Mouse (Mus musculus) intestine, embryonic 14.5 days (tissue): ENCODE results near the gene Sostdc1. TPM values are rescaled to one million over a fixed set of nuclear protein-coding genes. Genes with fewer than 3 reads are reported as not detected.

ENCODE experiments used
- ATAC-seq: fragments of 200-750 bp; cut with Nextera tagmentation; replicated peaks from 2 replicates; pipeline ENCODE4 v1.8.0; 2017; ENCODE audit warnings: low read depth, moderate number of reproducible peaks, moderate TSS enrichment, moderate library complexity; ENCODE audit not compliant: low FRiP score, low TSS enrichment
- DNase-seq: peaks from one replicate; pipeline ENCODE4 v3.0.0-alpha.2; 2018; ENCODE audit warnings: low spot score
- H3K27ac ChIP-seq: fragments of 300-500 bp; sonication (generic); 2 replicates; pipeline ENCODE4 v1.5.1; 2014; ENCODE audit warnings: low read depth, mild to moderate bottlenecking, control low read depth
- H3K27me3 ChIP-seq: fragments of 300-500 bp; sonication (generic); replicated peaks from 2 replicates; pipeline ENCODE4 v1.6.1; 2014; ENCODE audit warnings: low read length, control low read depth; ENCODE audit not compliant: control insufficient read depth, insufficient read depth
- H3K36me3 ChIP-seq: fragments of 300-500 bp; sonication (generic); 2 replicates; pipeline ENCODE4 v1.6.1; 2014; ENCODE audit warnings: low read length, control low read depth; ENCODE audit not compliant: control insufficient read depth, insufficient read depth
- H3K4me1 ChIP-seq: fragments of 300-500 bp; sonication (generic); replicated peaks from 2 replicates; pipeline ENCODE4 v1.6.1; 2014; ENCODE audit warnings: low read length, control low read depth, mixed read lengths; ENCODE audit not compliant: control insufficient read depth, insufficient read depth
- H3K4me2 ChIP-seq: fragments of 300-500 bp; sonication (generic); 2 replicates; pipeline ENCODE4 v1.6.1; 2014; ENCODE audit warnings: low read length
- H3K4me3 ChIP-seq: fragments of 300-500 bp; sonication (generic); 2 replicates; pipeline ENCODE4 v1.5.1; 2014; ENCODE audit warnings: low read depth, low read length, control low read depth, mixed read lengths
- H3K9ac ChIP-seq: fragments of 300-500 bp; sonication (generic); 2 replicates; pipeline ENCODE4 v1.6.1; 2014; ENCODE audit warnings: mild to moderate bottlenecking, low read length
- H3K9me3 ChIP-seq: fragments of 300-500 bp; sonication (generic); 2 replicates; pipeline ENCODE4 v1.6.1; 2016; ENCODE audit warnings: low read length, control low read depth; ENCODE audit not compliant: control insufficient read depth
- WGBS: fragments of 180-500 bp; shearing (Covaris S2); extraction: QIAGEN DNeasy Blood & Tissue Kit; methylation state at CpG from one replicate; pipeline ENCODE4 v1.1.7; 2014; 5-methylcytosine and 5-hydroxymethylcytosine counted together
- polyA plus RNA-seq: library from polyadenylated mRNA; unstranded; fragments of >200 nt; fragmentation: Nextera tagmentation; extraction: Ambion mirVana; gene quantifications from 2 replicates; pipeline ENCODE4 v1.2.1, GENCODE M21; 2014

Gene Sostdc1
- polyA plus RNA-seq, 1 experiment from 2014 or later = 4.6 TPM

DNA sequence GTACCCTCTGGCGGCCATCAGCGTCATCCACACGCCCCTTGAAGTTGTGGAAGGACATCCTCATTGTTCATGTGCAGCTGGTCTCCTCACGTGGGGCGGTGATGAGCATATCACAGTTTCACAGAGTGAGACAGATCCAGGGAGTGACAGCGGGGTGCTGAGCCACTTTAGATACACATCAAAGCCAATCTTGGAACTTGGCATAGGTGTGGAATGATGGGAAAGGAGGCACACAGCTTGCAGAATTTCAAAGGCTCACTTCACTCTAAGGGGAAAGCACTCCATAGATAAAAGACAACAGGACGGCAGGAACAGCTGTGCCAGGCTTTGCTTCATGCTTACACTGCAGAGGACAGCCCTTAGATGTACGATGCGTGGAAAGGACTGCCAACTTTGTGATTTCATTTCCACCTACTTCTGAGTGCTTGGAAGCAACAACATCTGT is 19.9 kb downstream of the Sostdc1 start:
- Histone ChIP-seq H3K4me2 (no peak overlapping the region), H3K27ac (no peak overlapping the region), H3K4me3 (no peak overlapping the region), H3K9me3 (no peaks in the 10 kb centered on the region), H3K27me3 (no peaks in the 10 kb centered on the region), H3K36me3 (no peaks in the 10 kb centered on the region), H3K4me1 (no peaks in the 10 kb centered on the region), H3K9ac (no peak overlapping the region)
- DNase-seq (no peak), ATAC-seq (no peak)
- 74% methylated on average over 9 of the region's 9 CpGs for WGBS

DNA sequence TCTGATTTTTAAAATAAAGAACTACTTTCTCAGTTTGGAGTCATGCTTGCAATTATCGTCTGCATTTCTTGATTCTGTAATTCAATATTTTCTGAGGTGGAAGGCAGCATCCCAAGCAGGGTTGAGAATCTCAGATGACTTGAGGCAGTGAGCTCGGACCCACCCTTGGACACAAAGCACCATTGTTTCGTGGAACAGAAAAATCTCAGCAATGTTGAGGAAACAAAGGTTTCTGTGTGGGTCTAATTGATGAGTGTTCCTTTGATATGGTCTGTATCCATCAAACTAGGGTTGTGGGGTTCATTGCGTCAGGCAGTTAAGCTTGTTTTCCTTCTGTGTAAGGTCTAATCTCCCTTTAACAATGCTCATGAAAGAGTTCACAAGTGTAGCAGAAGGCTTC is 30.2 kb downstream of the Sostdc1 start:
- ATAC-seq = no peak
- Histone ChIP-seq H3K27me3 (no peaks in the 10 kb centered on the region), H3K9me3 (no peaks in the 10 kb centered on the region), H3K4me2 (no peak overlapping the region), H3K4me1 (no peaks in the 10 kb centered on the region), H3K36me3 (no peaks in the 10 kb centered on the region), H3K9ac (no peak overlapping the region), H3K4me3 (no peak overlapping the region), H3K27ac (no peak overlapping the region)
- DNase-seq = no peak
- 75% methylated on average over 4 of the region's 4 CpGs for WGBS

DNA sequence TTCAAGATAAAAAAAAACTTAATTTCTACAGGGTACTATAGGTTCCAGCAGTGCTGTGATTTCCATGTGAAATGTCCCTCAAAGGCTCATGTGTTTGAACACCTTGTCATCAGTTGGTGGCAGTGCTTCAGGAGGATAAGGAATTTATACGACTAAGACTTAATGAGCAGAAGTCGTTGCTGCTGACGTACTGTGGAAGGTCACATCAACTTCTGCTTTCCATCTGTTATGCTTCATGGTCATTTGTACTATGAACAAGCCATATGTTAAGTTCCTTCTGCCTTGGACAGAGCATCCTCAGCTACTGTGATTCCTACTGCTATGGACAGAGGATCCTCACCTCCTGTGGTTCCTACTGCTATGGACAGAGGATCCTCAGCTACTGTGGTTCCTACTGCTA is 46.1 kb downstream of the Sostdc1 start:
- Histone ChIP-seq H3K36me3 (no peaks in the 10 kb centered on the region), H3K9me3 (0 out of 2 replicates have a peak, but pooled peaks cover 4% of the 10 kb centered on the region), H3K4me2 (no peak overlapping the region), H3K27me3 (no peaks in the 10 kb centered on the region), H3K4me1 (no peaks in the 10 kb centered on the region), H3K9ac (no peak overlapping the region), H3K27ac (no peak overlapping the region), H3K4me3 (no peak overlapping the region)
- DNase-seq (no peak), ATAC-seq (no peak)
- 81% methylated on average over 3 of the region's 3 CpGs for WGBS

DNA sequence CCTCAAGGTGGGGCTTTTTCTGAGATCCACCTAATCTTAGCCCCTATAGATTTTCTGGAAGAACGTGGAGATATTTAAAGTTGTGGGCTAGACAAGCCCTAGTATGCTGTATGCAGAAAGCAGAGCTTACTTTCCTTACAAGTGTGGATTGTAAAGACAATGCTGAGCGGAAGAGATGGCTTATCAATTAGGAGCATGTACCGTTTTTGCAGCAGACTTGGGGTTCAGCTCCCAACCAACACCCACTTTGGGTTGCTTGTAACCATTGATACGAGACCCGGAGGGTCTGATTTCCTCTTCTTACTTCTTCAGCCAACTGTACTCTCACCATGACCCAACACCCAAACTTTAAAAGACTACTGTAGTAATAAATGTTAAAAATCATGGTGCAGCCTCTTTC is 46.8 kb downstream of the Sostdc1 start:
- Histone ChIP-seq H3K9me3 (0 out of 2 replicates have a peak, but pooled peaks cover 4% of the 10 kb centered on the region), H3K36me3 (no peaks in the 10 kb centered on the region), H3K27me3 (no peaks in the 10 kb centered on the region), H3K4me1 (no peaks in the 10 kb centered on the region), H3K4me3 (no peak overlapping the region), H3K27ac (no peak overlapping the region), H3K4me2 (no peak overlapping the region), H3K9ac (no peak overlapping the region)
- 95% methylated on average over 5 of the region's 5 CpGs for WGBS
- ATAC-seq (no peak), DNase-seq (no peak)

DNA sequence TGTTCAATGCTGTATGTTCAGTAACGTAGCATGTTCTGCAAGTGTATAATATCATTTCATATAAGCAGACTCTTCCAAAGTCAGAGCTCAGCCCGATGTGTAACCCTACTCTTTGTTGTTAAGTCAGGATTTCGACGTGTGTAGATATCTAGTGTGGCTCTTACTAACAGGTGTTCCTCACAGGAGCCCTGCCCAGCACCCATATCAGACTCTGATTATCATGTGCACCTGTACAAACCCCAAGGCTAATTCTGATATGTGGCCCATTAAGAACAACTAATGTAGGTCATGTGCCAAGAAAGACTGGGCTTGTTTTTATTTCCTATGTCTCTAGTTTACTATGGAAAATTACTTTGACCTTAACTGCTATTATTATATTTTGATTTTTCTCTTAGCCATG is 50.1 kb downstream of the Sostdc1 start:
- WGBS = 89% methylated on average over 4 of the region's 4 CpGs
- ATAC-seq (no peak), DNase-seq (no peak)
- H3K4me3 ChIP-seq = no peak overlapping the region
- H3K27ac ChIP-seq = no peak overlapping the region
- no peaks in the 10 kb centered on the region for H3K36me3 ChIP-seq
- no peak overlapping the region for H3K4me2 ChIP-seq
- no peak overlapping the region for H3K9ac ChIP-seq
- H3K4me1 ChIP-seq = no peaks in the 10 kb centered on the region
- 0 out of 2 replicates have a peak, but pooled peaks cover 4% of the 10 kb centered on the region for H3K9me3 ChIP-seq
- H3K27me3 ChIP-seq = no peaks in the 10 kb centered on the region

Other genes with a start within 250 kb of the Sostdc1 start
- gene Ankmy2, start 157.0 kb upstream of the Sostdc1 start, polyA plus RNA-seq = 38.4 and 38.8 TPM in 2 replicates
- gene Bzw2, start 156.1 kb upstream of the Sostdc1 start, polyA plus RNA-seq = 235 and 249 TPM in 2 replicates
- not detected in 2 replicates for gene Lrrc72, start 60.7 kb upstream of the Sostdc1 start, polyA plus RNA-seq
- 12.5 and 13.4 TPM in 2 replicates for gene Ispd, start 67.3 kb downstream of the Sostdc1 start, polyA plus RNA-seq
- gene D630036H23Rik, start 68.0 kb downstream of the Sostdc1 start, polyA plus RNA-seq = 1.9 and 3.2 TPM in 2 replicates